Mouse (Mus musculus) ovary, postnatal 36 days (tissue): ENCODE results near the gene Gjc1.

Experiments used
- DNase-seq: peaks from one replicate; pipeline ENCODE4 v3.0.0; 2022; ENCODE audit warnings: low spot score, mixed read lengths

Gene Gjc1

DNA sequence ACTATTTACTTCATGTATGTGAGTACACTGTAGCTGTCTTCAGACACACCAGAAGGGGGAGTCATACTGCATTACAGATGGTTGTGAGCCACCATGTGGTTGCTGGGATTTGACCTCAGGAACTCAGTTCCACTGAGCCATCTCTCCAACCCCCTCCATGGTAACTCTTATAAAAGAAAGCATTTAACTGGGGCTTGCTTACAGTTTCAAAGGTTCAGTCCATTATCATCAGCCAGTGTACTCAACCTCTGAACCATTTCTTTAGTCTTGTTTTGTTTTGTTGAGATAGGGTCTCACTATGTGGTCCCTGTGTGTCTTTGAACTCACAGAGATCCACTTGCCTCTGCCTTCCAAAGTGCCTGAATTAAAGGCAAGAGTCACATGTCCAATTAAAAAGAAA, 4.6 kb downstream of the Gjc1 start:
- DNase-seq: no peak

DNA sequence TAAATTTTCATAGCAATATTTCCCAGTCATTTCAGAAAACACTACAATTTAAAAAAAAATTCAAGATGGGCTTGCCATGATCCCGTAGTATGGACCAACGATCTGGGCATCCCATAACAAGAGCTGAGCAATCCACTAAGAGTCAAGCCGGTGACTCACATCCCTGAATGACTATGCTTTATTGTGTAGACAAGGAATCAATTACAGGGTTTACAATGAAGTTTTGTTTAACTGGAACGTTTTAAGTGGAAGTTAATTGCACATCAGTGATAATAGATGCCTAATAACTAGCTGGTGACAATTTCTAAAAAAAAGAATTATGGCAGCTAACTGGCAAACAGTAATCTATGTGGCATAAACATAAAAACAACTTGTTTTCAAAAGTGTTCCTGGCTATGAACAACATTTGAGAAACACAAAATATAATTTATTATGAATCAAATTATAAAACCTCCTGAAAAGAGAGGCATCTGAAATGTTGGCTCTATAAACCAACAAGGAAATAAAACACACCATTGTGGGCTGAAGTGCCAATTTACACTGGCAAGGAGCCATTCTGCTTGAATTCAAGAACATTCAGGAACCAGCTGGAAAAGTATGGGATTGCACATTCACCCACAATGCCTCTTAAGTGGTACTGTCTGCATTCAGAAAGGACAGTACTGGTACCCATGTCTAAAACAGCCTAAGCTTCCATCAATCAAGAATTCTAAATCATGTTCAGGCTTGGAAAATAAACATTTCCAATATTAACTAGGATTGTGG, 8.6 kb downstream of the Gjc1 start:
- no peak for DNase-seq

DNA sequence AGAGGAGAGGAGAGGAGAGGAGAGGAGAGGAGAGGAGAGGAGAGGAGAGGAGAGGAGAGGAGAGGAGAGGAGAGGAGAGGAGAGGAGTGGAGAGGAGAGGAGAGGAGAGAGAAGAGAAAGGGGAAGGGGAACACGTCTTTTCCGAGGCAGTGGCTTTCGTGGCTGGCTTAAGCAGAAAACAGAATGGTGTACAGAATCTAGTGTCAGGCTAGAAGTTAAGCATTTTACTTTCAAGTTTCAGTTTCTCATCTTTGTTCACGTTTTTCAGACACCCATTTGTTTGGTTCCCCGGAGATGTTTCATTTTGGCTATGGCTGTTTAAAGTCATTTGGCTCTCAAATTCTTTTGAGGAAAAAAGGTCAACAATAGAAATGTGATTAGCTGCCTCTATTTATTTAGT, 11.3 kb downstream of the Gjc1 start:
- no peak for DNase-seq

DNA sequence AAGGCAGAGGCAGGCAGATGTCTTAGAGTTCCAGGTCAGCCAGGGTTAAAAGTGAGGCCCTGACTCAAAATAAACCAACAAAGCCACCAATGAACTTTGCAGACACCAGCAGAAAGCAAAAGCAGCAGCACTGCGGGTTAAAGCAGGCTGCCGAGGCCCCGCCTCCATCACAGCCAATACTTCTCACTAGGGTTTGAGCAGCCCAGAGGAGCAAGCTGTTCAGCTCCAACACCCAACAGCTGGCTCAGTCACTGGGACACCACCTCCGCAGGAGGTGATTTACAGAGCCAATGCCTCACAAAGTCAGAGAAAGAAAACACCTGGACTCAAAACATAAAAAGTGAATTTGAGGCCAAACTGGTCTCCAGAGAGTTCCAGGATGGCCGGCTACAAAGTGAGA, 16.0 kb downstream of the Gjc1 start:
- no peak for DNase-seq

DNA sequence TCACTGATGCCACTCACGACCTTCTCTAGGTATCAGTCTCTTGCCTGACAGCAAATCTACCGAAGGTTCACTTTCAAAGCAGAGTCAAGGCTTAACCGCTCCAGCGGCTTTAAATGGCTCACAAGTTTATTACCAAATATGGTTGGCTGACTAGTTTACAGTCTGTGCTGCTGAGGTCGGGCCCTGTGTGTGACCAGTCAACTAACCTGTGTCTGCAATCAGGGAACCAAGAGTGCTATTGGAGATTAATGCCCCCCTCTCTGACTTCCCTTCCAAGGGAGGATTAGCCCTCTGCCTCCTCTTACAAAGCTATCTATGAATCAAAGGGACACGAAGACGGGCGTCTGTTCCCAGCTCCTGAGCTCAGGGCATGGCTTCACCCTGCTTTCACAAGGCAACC, 25.3 kb downstream of the Gjc1 start:
- no peak for DNase-seq

DNA sequence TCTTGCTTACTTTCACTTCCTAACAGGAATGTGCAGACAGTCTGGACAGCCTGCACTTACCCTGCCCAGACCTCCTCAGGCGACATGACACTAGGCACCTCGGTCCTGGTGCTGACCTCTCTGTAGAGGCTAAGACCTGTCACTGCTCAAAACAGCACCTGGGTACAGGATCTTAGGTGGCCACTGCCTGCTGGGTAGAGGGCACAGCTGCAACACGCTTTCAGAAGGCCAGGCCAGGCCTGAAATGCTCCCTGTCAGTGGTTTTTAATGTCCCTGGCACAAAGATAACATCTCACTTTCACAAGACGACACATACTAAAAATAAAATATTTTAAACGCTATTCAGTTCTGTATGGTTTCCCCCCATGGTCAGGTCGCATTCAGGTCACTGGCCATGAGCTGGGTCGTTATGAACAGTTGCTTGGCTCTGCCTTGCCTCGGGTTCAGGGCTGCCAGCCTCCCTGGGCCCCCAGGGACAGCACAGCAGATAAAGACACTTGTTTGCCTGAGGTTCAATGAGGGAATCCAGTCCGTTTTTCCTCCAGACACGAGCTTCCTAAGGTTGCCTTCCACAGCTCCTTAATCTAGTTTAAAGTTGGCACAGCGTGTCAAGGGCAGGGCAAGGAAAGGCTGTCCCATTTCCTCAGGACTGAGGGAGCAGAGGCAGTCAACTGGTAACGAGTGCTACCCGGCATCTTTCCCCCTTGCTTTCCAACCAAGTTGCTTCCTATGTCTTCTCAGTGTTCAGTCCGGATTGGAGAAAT, 27.6 kb downstream of the Gjc1 start:
- no peak for DNase-seq

DNA sequence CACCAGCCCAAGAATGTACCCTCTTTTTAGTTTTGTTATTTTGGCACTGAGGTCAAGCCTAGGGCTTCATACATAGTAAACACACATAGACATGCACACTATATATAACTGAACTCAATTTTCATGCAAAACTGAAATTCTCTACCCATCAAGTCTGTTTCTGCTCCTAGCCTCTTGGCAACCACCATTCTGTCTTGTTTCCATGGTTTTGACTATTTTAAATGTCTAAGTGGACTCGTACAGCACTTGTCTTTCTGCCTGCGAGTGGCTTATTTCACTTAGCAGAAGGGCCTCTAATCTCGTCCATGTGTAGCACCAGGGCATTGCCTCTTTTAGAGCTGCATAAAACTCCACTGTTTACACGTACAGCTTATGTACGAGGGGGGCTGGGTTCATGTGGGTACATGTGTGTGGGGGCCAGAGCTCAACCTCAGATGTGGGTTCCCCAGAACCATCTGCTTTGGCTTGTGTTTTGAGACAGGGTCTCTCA, 31.8 kb downstream of the Gjc1 start:
- DNase-seq: no peak

- no peak for DNase-seq
Measured at GRCm38 (mm10) chr11:102783443-102783842, 36.1 kb downstream of the Gjc1 start.

DNA sequence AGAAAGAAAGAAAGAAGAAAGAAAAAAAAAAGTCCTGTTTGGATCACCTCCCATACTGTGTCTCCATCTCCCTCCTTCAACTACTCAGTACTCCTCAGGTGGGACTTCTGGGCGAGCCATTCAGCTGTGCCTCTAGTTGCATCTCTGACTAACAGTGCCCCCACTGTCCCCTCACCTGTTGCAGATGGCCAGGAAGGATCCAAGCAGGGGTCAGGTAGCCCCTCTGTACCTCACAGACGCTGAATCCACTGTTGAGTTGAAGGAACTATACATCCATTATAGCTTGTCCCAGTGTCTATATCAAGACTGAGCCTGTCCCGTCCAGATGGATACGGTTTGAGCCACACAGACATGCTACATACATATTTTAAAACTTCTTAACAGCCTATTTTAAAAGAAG, 38.0 kb downstream of the Gjc1 start:
- no peak for DNase-seq

DNA sequence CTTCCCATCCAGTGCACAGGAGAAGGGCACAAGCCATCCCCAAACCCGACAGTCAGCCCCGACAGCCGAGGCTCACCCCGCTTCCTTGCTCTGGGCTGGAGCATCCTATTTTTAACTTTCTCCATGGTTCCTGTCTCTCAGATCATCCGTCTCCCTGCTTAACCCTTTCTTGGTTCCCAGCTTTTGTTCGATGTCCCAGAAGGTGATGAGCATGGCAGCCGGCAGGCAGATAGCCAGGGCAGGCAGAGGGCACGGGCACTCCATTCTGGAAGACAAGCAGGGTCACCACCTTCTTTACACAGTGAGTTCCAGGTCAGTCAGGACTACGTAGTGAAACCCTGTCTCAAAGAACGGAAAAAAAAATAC, 38.5 kb downstream of the Gjc1 start:
- no peak for DNase-seq

DNA sequence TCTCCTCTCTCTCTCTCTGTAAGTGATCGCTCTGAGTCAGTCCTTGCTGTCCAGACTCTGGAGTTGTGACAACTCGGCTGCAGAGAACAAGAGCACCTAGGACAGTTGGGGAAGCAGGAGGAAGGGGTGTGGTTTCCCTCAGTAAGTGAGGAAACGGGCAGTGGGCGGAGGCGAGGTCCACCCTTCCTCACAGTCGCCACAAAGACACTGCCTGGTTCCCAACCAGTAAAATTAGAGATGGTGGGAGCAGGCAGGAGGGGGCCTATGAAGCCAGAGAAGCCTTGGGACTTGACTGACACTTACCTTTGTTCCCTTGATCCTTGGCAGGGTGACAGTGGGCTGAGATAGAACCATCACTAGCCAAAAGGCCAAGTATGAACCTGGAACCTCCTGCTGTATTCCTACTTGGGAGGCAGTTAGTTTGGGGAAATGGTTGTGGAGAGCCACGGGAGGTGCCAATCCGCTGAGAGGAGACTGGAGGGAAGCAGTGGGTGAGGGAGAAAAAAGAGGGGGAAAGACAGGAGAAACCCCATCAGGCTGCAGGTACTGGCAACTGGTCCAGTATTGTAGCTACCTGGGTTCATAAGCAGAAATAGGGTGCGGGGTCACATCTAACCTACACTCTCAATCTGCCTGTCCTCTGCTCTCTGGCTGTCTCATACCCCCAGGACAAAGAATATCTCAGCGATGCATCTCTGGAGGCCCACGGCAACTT, 39.1 kb downstream of the Gjc1 start:
- no peak for DNase-seq

GRCm38 (mm10) chr11:102779824-102780223, 39.7 kb downstream of the Gjc1 start:
- no peak for DNase-seq

DNA sequence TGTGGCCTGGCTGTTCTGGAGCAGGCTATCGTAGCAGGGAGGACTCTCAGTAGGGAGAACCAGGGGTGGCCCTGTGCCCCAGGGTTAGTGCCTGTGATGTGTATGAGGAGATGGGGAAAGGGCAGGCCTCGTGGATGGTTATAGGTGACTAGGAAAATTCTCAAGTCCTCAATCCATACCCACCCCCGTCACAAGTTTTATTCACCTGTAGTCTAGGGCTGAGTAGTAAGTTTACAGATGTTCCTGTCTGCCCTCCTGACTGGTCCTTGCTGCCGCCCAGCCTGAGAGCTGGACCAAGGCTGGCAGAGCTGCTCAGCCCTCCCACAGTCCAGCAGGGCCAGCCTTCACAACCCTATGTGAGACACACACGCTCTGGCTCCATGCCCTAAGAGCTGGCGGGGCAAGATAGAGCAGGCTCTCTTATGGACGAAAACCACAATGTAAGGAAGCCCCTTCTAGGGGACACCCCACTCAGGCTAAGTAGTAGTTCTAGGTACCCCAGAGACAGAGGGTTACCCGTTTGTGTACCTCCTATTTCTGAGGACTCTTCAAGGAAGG, 40.3 kb downstream of the Gjc1 start:
- no peak for DNase-seq

DNA sequence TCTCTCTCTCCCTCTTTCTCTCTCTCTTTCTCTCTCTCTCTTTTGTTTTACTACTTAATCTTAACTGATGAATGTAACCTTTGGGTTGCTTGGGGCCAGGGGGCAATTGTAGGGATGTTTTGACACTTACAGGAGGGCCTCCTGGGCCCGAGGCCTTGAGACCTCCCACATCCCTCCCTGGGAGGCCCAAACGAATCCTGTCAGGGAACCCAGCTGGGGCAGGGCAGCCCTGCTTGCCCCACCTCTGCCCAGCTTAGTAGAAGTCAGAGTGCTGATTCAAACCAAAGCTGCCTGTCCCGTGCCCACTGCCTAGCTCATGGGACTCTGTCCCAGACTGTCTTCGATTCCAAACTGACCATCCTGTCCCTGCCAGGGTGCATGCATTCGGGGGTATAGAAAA, 40.9 kb downstream of the Gjc1 start:
- no peak for DNase-seq

GRCm38 (mm10) chr11:102778165-102778564, 41.3 kb downstream of the Gjc1 start:
- no peak for DNase-seq

GRCm38 (mm10) chr11:102777598-102777997, 41.9 kb downstream of the Gjc1 start:
- DNase-seq: peak; percentile 84

DNA sequence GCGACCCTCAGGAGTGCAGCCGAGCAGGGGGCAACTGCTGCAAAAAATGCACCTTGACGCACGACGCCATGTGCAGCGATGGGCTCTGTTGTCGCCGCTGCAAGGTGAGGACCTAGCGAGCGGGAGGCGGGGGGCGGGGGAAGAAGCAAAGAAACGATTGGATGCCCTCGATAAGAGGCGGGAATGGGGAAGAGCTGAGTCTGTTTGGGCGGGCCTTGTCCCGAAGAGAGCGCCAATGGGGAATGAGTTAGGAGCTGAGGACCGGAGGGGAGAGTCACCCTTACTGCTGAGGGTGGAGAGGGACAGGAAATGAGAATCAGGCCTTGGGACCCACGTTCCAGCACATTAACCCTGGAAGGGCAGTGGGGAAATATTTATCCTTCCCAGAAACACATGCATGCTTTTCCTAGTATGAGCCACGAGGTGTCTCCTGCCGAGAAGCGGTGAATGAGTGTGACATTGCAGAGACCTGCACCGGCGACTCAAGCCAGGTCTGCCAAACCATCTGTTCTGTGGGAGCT, 44.8 kb downstream of the Gjc1 start:
- peak; percentile 78 for DNase-seq

DNA sequence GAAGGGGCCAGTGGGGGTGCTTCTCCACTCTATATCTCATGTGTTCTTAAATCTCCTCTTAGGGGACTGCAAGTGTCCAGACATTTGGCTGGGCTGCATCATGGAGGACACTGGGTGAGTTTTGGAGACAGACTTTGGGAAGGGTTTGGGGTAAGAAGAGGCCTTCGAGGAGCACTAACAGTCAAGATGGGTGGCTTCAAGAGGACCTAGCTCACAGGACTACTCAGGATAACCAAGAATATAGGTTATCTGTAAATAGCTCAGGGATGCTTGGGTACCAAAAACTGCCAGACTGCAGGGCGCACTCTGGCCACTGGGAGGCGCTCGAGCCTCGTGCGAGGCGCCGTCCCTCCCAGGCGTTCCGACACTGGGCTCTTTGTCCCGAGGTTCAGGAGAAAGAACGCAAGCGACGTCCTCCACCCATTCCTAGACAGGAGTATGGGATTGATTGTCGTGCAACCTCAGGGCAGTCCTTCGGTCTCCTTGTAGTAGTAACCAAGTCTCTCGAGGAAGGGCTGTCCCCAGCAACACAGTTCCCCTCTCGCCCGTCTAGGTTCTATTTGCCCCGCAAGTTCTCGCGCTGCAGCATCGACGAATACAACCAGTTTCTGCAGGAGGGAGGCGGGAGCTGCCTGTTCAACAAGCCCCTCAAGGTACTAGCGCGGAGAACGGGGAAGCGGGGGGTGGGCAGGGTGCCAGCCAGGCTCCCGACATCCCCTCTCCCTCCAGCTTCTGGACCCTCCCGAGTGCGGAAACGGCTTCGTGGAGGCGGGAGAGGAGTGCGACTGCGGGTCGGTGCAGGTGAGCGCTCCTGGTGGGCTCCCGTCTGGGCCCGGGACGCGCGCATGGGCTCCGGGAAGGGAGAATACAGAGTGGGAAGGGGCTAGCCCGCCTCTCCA, 45.5 kb downstream of the Gjc1 start:
- peak; percentile 80 for DNase-seq

GRCm38 (mm10) chr11:102772771-102773700, 46.5 kb downstream of the Gjc1 start:
- no peak for DNase-seq
